Mouse (Mus musculus) gastrocnemius, adult 2 months (tissue): ENCODE data around the gene Cope. TPM values are rescaled to one million over a fixed set of nuclear protein-coding genes. Genes with fewer than 3 reads are reported as not detected.

ENCODE experiments used
- DNase-seq: peaks from one replicate; pipeline ENCODE4 v3.0.0; 2022
- H3K27ac ChIP-seq: fragments of 200-600 bp; 2 replicates; pipeline ENCODE4 v1.8.1; 2022; ENCODE audit warnings: mild to moderate bottlenecking
- H3K4me3 ChIP-seq: fragments of 200-600 bp; 2 replicates; pipeline ENCODE4 v1.8.1; 2022; ENCODE audit warnings: mild to moderate bottlenecking, moderate library complexity
- CTCF ChIP-seq: fragments of 200-600 bp; IDR thresholded peaks from 2 replicates; pipeline ENCODE4 v1.8.1; 2022; ENCODE audit warnings: antibody characterized with exemption, mild to moderate bottlenecking, moderate library complexity
- intact Hi-C: fragments of 180-260 bp; cut with DNase I; formaldehyde crosslinking; loops from one replicate; pipeline ENCODE4 v1.15.1; 2025
- total RNA-seq, 2 experiments: library from RNA; stranded (reverse); gene quantifications; 2 replicates each; pipeline ENCODE4 v1.2.3; 2021

Cope gene
- total RNA-seq, 2 experiments from 2014 or later = 118 to 128 TPM

DNA sequence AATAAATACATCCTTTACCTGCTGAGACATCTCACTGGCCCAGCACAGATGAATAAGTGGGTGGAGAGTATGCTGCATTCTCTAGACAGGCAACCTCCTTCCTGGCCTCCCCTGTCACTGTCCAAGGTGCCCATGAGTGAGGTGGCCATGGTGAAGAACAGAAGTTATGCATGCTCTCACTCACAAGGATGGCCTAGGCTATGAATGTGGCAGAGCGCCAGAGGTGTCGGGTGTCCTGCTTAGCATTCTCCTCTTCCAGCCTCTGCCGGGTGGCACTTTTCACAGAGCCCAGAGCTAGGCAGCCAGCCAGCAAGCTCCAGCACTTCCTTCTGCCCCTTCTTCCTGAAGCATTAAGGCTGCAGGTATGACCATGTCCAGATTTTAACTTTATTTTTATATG lies 57.1 kb downstream of the Cope start:
- Histone ChIP-seq H3K4me3 (no peak overlapping the region), H3K27ac (no peak overlapping the region)
- TF ChIP-seq CTCF = no peak
- intact Hi-C loops = no loop called here
- peak; percentile 90 for DNase-seq

DNA sequence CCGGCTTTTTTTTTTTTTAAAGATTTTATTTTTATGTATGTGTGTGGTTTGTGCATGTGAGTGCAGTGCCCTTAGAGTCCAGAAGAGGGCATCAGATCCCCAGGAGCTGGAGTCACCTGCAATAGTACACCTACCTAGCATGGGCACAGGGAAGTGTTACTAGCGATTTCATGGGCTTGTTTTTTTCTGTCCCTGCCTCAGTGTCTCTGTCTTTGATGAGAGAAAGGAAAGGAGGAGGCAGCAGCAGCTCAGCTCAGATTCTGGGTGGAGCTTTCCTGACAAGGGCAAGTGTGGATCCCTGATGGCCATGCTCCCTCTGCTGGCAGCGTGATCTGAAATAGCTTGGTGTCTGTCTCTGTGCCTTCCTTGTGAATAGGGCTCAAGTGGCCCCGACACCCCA lies 58.5 kb downstream of the Cope start:
- peak; percentile 47 for TF ChIP-seq CTCF
- H3K27ac ChIP-seq = peak overlapping the region; percentile 64
- no peak overlapping the region for H3K4me3 ChIP-seq
- intact Hi-C loops = no loop called here
- DNase-seq = no peak

DNA sequence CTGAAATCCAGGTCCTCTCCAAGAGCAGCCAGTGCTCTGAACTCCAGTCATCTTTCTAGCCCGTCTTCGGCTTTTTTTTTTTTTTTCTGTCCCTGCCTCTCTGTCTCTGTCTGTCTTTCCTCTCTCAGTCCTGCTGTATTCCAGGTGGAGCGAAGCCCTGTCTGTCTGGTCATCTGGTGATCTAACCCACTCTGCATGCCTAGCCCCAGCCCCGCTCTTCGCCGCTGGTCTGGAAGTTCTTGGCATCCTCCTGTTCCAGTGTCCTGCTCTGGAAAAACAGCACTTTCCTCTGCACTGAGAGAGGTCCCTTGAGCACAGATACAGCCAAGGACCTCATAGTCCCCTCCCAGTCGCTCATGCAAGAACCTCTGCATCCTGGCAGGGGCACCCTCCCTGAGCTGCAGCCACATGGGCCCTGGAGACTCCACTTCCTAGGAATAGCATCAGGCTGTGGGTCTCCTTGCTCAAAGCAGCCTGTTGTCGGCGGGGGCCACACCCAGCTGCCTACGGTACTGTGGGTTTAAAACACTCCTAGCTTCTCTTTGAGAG lies 59.2 kb downstream of the Cope start:
- TF ChIP-seq CTCF = no peak
- peak; percentile 59 for DNase-seq
- H3K4me3 ChIP-seq = no peak overlapping the region
- intact Hi-C loops = no loop called here
- H3K27ac ChIP-seq = peak overlapping the region; percentile 64

Other genes with a start within 250 kb of the Cope start
- gene Tm6sf2, start 229.6 kb upstream of the Cope start, total RNA-seq = 1 to 10 TPM in 1 of 2 experiments, under 1 TPM in 1; 0.33 to 1.0 TPM
- under 1 TPM in 1 of 2 experiments, not detected in 1; 0.08 TPM for gene Hapln4, start 219.1 kb upstream of the Cope start, total RNA-seq
- not detected for gene Ncan, start 181.6 kb upstream of the Cope start, total RNA-seq
- 1 to 10 TPM; 4.3 to 6.5 TPM for gene Nr2c2ap, start 171.2 kb upstream of the Cope start, total RNA-seq
- 10 to 100 TPM in 1 of 2 experiments, 1 to 10 TPM in 1; 7.5 to 10.7 TPM for gene Rfxank, start 163.4 kb upstream of the Cope start, total RNA-seq
- 10 to 100 TPM; 11.6 to 14.8 TPM for gene Borcs8, start 163.0 kb upstream of the Cope start, total RNA-seq
- gene Mef2b, start 162.8 kb upstream of the Cope start, total RNA-seq = under 1 TPM; 0.31 to 0.56 TPM
- gene Tmem161a, start 130.2 kb upstream of the Cope start, total RNA-seq = 10 to 100 TPM; 81.1 to 86.2 TPM
- 10 to 100 TPM; 27.5 to 33.3 TPM for gene Slc25a42, start 90.2 kb upstream of the Cope start, total RNA-seq
- gene Sugp2, start 68.3 kb upstream of the Cope start, total RNA-seq = 10 to 100 TPM; 41.8 to 50.7 TPM
- gene Armc6, start 68.1 kb upstream of the Cope start, total RNA-seq = 1 to 10 TPM; 7.6 to 9.7 TPM
- 1 to 10 TPM; 3.8 to 4.3 TPM for gene Homer3, start 19.7 kb upstream of the Cope start, total RNA-seq
- gene Ddx49, start within 50 bp of the Cope start, total RNA-seq = 10 to 100 TPM; 29.9 to 30.0 TPM
- 10 to 100 TPM; 14.0 to 23.3 TPM for gene Cers1, start 13.3 kb downstream of the Cope start, total RNA-seq
- gene Gdf1, start 27.3 kb downstream of the Cope start, total RNA-seq = 1 to 10 TPM in 1 of 2 experiments, not detected in 1; 1.0 TPM
- gene Upf1, start 50.8 kb downstream of the Cope start, total RNA-seq = 10 to 100 TPM; 28.1 to 35.1 TPM
- gene Comp, start 71.0 kb downstream of the Cope start, total RNA-seq = 10 to 100 TPM in 1 of 2 experiments, 1 to 10 TPM in 1; 5.5 to 31.2 TPM
- 1 to 10 TPM; 8.9 to 9.5 TPM for gene Crtc1, start 137.1 kb downstream of the Cope start, total RNA-seq
- 1 to 10 TPM; 6.7 to 8.5 TPM for gene Klhl26, start 174.4 kb downstream of the Cope start, total RNA-seq
- not detected for gene Tmem59l, start 184.8 kb downstream of the Cope start, total RNA-seq
- gene Crlf1, start 190.6 kb downstream of the Cope start, total RNA-seq = 1 to 10 TPM; 2.5 to 3.2 TPM
- gene Rex1bd, start 204.2 kb downstream of the Cope start, total RNA-seq = 100 to 1,000 TPM; 146 to 148 TPM
- 100 to 1,000 TPM; 777 to 924 TPM for gene Uba52, start 208.3 kb downstream of the Cope start, total RNA-seq
- gene Fkbp8, start 225.2 kb downstream of the Cope start, total RNA-seq = 100 to 1,000 TPM; 108 to 112 TPM
- 10 to 100 TPM; 70.4 to 83.9 TPM for gene Kxd1, start 225.4 kb downstream of the Cope start, total RNA-seq
- gene Ell, start 236.9 kb downstream of the Cope start, total RNA-seq = 10 to 100 TPM; 11.9 to 14.6 TPM